Mouse (Mus musculus): ENCODE results near the gene Slc25a48.
A peak's percentile ranks its signal among the peaks of the same experiment; 100 is the strongest.

Slc25a48 gene

GRCm38 (mm10) chr13:56509796-56510195 lies 71.6 kb downstream of the Slc25a48 start:
- no peak for DNase-seq (ENCODE audit: low read depth, low spot score)

DNA sequence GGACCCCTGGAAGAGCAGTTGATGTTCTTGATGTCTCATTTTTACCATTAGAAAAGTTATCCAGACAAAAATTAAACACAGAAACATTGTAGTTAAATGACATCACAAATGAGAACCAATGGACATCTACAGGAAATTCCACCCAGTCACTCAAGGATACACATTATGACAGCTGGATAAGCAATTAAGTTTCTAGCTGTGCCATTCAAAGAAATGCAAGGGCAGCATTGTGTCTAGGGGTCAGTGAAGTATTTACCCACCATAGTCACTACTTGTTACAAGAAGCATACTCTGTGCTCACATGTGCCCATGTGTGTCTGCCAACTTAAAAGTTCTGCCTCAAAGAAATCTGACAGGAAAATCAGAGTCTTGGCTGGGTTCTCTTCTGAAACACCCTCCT lies 75.4 kb downstream of the Slc25a48 start:
- no peak for DNase-seq (ENCODE audit: low read depth, low spot score)

DNA sequence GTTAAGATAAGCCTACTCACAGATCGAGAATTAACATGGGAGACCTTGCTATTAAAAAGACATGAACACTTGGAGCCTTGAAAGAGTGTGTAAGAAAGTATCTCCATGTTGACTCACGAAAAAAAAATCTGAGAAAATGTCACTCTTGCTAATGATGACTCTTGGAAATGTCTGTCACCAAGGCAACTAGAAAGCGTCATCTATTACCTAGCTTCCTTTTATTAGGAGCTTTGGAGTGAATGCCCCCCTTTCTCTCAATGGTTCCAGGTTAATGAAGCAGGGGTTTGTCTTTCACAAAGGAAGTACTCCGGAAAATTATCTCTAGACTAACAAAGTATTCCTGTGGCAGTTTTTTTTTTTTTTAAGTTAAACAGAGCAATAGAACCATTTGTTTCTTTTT lies 78.2 kb downstream of the Slc25a48 start:
- DNase-seq (ENCODE audit: low read depth, low spot score): no peak

GRCm38 (mm10) chr13:56516816-56517215 lies 78.7 kb downstream of the Slc25a48 start:
- DNase-seq (ENCODE audit: low read depth, low spot score): no peak

GRCm38 (mm10) chr13:56522081-56522820 lies 84.1 kb downstream of the Slc25a48 start, which contains the start of gene Fbxl21:
TSS of gene Fbxl21 (plus strand) at chr13:56522472.
- peak; percentile 87 for DNase-seq (ENCODE audit: low read depth, low spot score)

GRCm38 (mm10) chr13:56522821-56523167 lies 84.6 kb downstream of the Slc25a48 start:
- DNase-seq (ENCODE audit: low read depth, low spot score): no peak
